Comparison of ENCODE assay signal across 8 mouse cellular contexts in the genomic region with DNA sequence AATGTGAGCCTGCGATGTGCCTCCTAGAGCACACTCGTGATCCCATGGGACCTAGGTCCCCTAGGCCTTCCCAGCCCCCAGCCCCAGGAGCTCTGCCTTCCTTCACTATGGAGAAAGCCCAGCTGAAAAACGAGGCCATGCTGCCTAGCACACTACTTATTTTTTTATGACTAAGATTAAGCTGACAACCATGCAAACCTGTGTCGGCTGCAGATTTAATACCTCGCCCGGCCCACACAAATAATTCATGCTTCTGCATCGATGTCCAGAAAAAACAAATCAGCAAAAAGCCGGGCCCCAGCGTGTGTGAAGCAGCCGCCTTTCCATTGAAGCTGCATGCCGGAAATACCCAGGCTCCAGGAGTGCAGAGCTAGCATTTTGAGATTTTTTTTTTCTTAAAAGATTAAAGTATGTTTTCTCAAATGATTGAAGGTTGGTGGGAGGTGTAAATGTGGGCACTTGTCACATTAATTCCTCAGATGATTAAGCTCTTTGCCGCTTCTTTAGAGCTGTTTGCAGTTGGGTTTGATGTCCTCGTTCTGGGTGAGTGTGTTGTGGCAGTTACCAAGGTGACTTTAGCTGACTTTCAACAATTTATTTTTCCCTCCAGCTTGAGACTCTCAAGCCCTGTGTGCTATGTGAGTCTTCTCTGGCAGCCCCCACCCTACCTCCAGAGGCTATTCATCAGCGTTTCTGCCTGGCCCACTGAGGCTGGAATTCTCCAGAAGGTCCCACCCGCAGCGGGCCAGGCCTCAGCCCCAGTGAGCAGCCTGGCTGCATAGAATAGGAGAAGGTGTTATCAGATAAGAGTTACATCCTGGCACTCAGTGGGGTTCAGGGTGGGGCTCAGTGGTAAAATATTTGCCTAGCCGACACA. TPM values are rescaled to one million over a fixed set of nuclear protein-coding genes. Genes with fewer than 3 reads are reported as not detected.
A peak's percentile ranks its signal among the peaks of the same experiment; 100 is the strongest.
DNase-seq lines count a peak whose midpoint lies in the region; ATAC-seq and TF ChIP-seq lines count a peak whose summit lies in the region.

No protein-coding gene starts in this region.

- no peak for ATAC-seq in intestine, embryonic 14.5 days (replicated peaks; ENCODE audit: low FRiP score, low TSS enrichment, low read depth)
- ATAC-seq in intestine, postnatal 0 days = no peak
- peak; percentile 55; the same call in 1 of the 2 replicates for ATAC-seq in hindbrain, embryonic 13.5 days (ENCODE audit: low FRiP score)
- peak; percentile 75 for ATAC-seq in megakaryocyte progenitor cell, adult 5-6 weeks (replicated peaks; ENCODE audit: poor library complexity)

- 28% methylated on average over 17 of the region's 17 CpGs for WGBS in intestine, embryonic 14.5 days
- WGBS in intestine, postnatal 0 days = 36% methylated on average over 17 of the region's 17 CpGs
- 26% methylated on average over 17 of the region's 17 CpGs for WGBS in hindbrain, embryonic 13.5 days

- peak overlapping the region; percentile 76 for H3K27ac ChIP-seq in intestine, embryonic 14.5 days (ENCODE audit: low read depth)
- no peak overlapping the region for H3K27ac ChIP-seq in intestine, postnatal 0 days (ENCODE audit: low read depth, low read length)
- H3K27ac ChIP-seq in hindbrain, embryonic 13.5 days = peak overlapping the region; percentile 90

- DNase-seq in intestine, embryonic 14.5 days (ENCODE audit: low spot score) = no peak
- peak; percentile 65 for DNase-seq in T-cell, adult 2 months (ENCODE audit: low spot score)
- DNase-seq in frontal cortex, postnatal 10 days (ENCODE audit: low spot score in 2 of 2) = no peak
- DNase-seq in layer of hippocampus, postnatal 36 days = no peak
- no peak for DNase-seq in right cerebral cortex, postnatal 4 days

- peaks cover 36% of the 10 kb centered on the region for H3K36me3 ChIP-seq in intestine, embryonic 14.5 days (ENCODE audit: control insufficient read depth, insufficient read depth, low read length)
- peaks cover 31% of the 10 kb centered on the region for H3K36me3 ChIP-seq in intestine, postnatal 0 days (ENCODE audit: control insufficient read depth, insufficient read depth)
- H3K36me3 ChIP-seq in hindbrain, embryonic 13.5 days = peaks cover 22% of the 10 kb centered on the region

- H3K9ac ChIP-seq in intestine, embryonic 14.5 days (ENCODE audit: low read length) = no peak overlapping the region
- no peak overlapping the region for H3K9ac ChIP-seq in intestine, postnatal 0 days (ENCODE audit: low read depth, low read length)
- peak overlapping the region; percentile 3; the same call in 1 of the 2 replicates for H3K9ac ChIP-seq in hindbrain, embryonic 13.5 days

- H3K27me3 ChIP-seq in intestine, embryonic 14.5 days (replicated peaks; ENCODE audit: control insufficient read depth, insufficient read depth, low read length) = no peaks in the 10 kb centered on the region
- no peaks in the 10 kb centered on the region for H3K27me3 ChIP-seq in intestine, postnatal 0 days (replicated peaks; ENCODE audit: control insufficient read depth, insufficient read depth, low read length)
- no peaks in the 10 kb centered on the region for H3K27me3 ChIP-seq in hindbrain, embryonic 13.5 days

- peaks cover 27% of the 10 kb centered on the region for H3K4me1 ChIP-seq in intestine, embryonic 14.5 days (replicated peaks; ENCODE audit: control insufficient read depth, insufficient read depth, low read length)
- H3K4me1 ChIP-seq in intestine, postnatal 0 days (replicated peaks; ENCODE audit: control insufficient read depth, insufficient read depth, low read length) = peaks cover 5% of the 10 kb centered on the region; the same call in 1 of the 2 replicates
- peaks cover 44% of the 10 kb centered on the region for H3K4me1 ChIP-seq in hindbrain, embryonic 13.5 days (replicated peaks)

- no peak overlapping the region for H3K4me2 ChIP-seq in intestine, embryonic 14.5 days (ENCODE audit: low read length)
- H3K4me2 ChIP-seq in intestine, postnatal 0 days (replicated peaks; ENCODE audit: low read depth) = no peak overlapping the region
- H3K4me2 ChIP-seq in hindbrain, embryonic 13.5 days = no peak overlapping the region

- no peaks in the 10 kb centered on the region for H3K9me3 ChIP-seq in intestine, embryonic 14.5 days (ENCODE audit: control insufficient read depth, low read length)
- no peaks in the 10 kb centered on the region for H3K9me3 ChIP-seq in intestine, postnatal 0 days (ENCODE audit: control insufficient read depth)
- no peaks in the 10 kb centered on the region for H3K9me3 ChIP-seq in hindbrain, embryonic 13.5 days

- no peak for TF ChIP-seq CTCF in intestine, postnatal 0 days (IDR thresholded peaks at IDR 0.05; ENCODE audit: low read depth)

- no peak overlapping the region for H3K4me3 ChIP-seq in intestine, embryonic 14.5 days (ENCODE audit: low read depth, low read length)
- no peak overlapping the region for H3K4me3 ChIP-seq in intestine, postnatal 0 days (ENCODE audit: low read depth, low read length)
- no peak overlapping the region for H3K4me3 ChIP-seq in hindbrain, embryonic 13.5 days

RNA-seq across cellular contexts. Expression of gene Trim8, which starts 30.9 kb away (rescaled TPM):
- 20.1 and 21.1 TPM in 2 replicates for polyA plus RNA-seq in intestine, embryonic 14.5 days (2014; fragmentation: Nextera tagmentation; extraction: Ambion mirVana)
- 16.7 and 17.1 TPM in 2 replicates for polyA plus RNA-seq in intestine, postnatal 0 days (2015; fragmentation: Nextera tagmentation; extraction: Ambion mirVana)
- polyA plus RNA-seq in hindbrain, embryonic 13.5 days (2015; fragmentation: Nextera tagmentation; extraction: Ambion mirVana) = 29.7 and 31.6 TPM in 2 replicates
- total RNA-seq in megakaryocyte progenitor cell, adult 5-6 weeks (2015) = 9.7 and 18.0 TPM in 2 replicates
- 12.8 and 12.9 TPM in 2 replicates for total RNA-seq in megakaryocyte progenitor cell, adult 5-6 weeks (2017)
- total RNA-seq in layer of hippocampus, postnatal 36 days (2021) = 100 to 1,000 TPM; 105 TPM

Comparison
In these comparisons a context has a peak if more than half of its experiments do, and no peak if none do; other contexts are left out.
1. ATAC-seq: peak in hindbrain, embryonic 13.5 days (single experiment) and megakaryocyte progenitor cell, adult 5-6 weeks (single experiment); none in intestine, embryonic 14.5 days (single experiment) and intestine, postnatal 0 days (single experiment).